Mouse (Mus musculus) ES-CJ7 (cell line): ENCODE data around the gene Gcm2.

Source experiments
- DNase-seq: peaks from one replicate; pipeline ENCODE4 v3.0.0; 2011; ENCODE audit warnings: low read depth, low spot score

Gcm2 gene

GRCm38 (mm10) chr13:41110935-41111334 is at the start of gene Gcm2:
Gene Gcm2, minus strand, starts transcription at chr13:41111035.
- no peak for DNase-seq

GRCm38 (mm10) chr13:41158426-41158825 is 47.6 kb upstream of the Gcm2 start:
- DNase-seq: peak; percentile 34

GRCm38 (mm10) chr13:41153146-41153545 is 42.3 kb upstream of the Gcm2 start:
- peak; percentile 76 for DNase-seq

- peak; percentile 97 for DNase-seq
Observed at GRCm38 (mm10) chr13:41146271-41146670, 35.4 kb upstream of the Gcm2 start.

GRCm38 (mm10) chr13:41145433-41145970 is 34.7 kb upstream of the Gcm2 start:
- peak; percentile 98 for DNase-seq

- peak; percentile 84 for DNase-seq
Observed at GRCm38 (mm10) chr13:41134901-41135300, 24.1 kb upstream of the Gcm2 start.

GRCm38 (mm10) chr13:41129061-41129460 is 18.2 kb upstream of the Gcm2 start:
- DNase-seq: no peak

GRCm38 (mm10) chr13:41128326-41128725 is 17.5 kb upstream of the Gcm2 start:
- DNase-seq: no peak

GRCm38 (mm10) chr13:41123666-41124225 is 12.9 kb upstream of the Gcm2 start:
- no peak for DNase-seq

GRCm38 (mm10) chr13:41119152-41119945 is 8.5 kb upstream of the Gcm2 start:
- DNase-seq: no peak

- peak; percentile 40 for DNase-seq
Observed at GRCm38 (mm10) chr13:41113940-41114339, 3.1 kb upstream of the Gcm2 start, which contains the start of gene Sycp2l. Gene Sycp2l, plus strand, starts transcription at chr13:41114307.

GRCm38 (mm10) chr13:41105541-41105940 is 5.3 kb downstream of the Gcm2 start:
- no peak for DNase-seq

GRCm38 (mm10) chr13:41103841-41104525 is 6.9 kb downstream of the Gcm2 start:
- no peak for DNase-seq

- no peak for DNase-seq
Observed at GRCm38 (mm10) chr13:41100031-41100430, 10.8 kb downstream of the Gcm2 start.

GRCm38 (mm10) chr13:41098325-41098724 is 12.5 kb downstream of the Gcm2 start:
- no peak for DNase-seq

GRCm38 (mm10) chr13:41097324-41098058 is 13.3 kb downstream of the Gcm2 start:
- no peak for DNase-seq

- no peak for DNase-seq
Observed at GRCm38 (mm10) chr13:41094160-41094559, 16.7 kb downstream of the Gcm2 start.

GRCm38 (mm10) chr13:41091271-41091670 is 19.6 kb downstream of the Gcm2 start:
- peak; percentile 68 for DNase-seq

- DNase-seq: peak; percentile 61
Observed at GRCm38 (mm10) chr13:41088746-41089145, 22.1 kb downstream of the Gcm2 start.

GRCm38 (mm10) chr13:41085140-41085539 is 25.7 kb downstream of the Gcm2 start:
- DNase-seq: peak; percentile 41

GRCm38 (mm10) chr13:41084521-41084920 is 26.3 kb downstream of the Gcm2 start:
- no peak for DNase-seq

GRCm38 (mm10) chr13:41080700-41081099 is 30.1 kb downstream of the Gcm2 start:
- no peak for DNase-seq
